Mouse (Mus musculus): ENCODE data around the gene Clnk.

Gene Clnk

DNA sequence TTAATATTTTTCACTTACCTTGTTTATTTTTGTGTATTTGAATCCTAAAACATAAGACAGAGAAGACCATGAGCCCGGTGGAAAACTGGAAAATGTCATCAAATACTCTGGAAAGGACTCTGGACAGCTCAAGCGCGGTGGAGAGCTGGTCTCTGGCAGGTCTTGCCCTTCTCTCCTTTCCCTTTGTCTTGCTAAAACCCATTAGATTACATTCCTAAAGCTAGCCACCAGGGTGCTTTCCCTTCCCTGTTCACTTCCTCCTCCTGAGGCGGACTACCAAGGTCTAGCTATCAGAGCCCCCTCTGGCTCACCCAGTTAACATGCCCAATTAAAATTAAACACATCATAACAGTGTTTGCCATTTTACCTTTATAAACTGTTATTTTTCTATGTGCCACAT lies 123.9 kb downstream of the Clnk start:
- DNase-seq (ENCODE audit: low spot score): no peak

GRCm38 (mm10) chr5:38708940-38709581 lies 167.6 kb downstream of the Clnk start:
- DNase-seq (ENCODE audit: low spot score): peak; percentile 11

DNA sequence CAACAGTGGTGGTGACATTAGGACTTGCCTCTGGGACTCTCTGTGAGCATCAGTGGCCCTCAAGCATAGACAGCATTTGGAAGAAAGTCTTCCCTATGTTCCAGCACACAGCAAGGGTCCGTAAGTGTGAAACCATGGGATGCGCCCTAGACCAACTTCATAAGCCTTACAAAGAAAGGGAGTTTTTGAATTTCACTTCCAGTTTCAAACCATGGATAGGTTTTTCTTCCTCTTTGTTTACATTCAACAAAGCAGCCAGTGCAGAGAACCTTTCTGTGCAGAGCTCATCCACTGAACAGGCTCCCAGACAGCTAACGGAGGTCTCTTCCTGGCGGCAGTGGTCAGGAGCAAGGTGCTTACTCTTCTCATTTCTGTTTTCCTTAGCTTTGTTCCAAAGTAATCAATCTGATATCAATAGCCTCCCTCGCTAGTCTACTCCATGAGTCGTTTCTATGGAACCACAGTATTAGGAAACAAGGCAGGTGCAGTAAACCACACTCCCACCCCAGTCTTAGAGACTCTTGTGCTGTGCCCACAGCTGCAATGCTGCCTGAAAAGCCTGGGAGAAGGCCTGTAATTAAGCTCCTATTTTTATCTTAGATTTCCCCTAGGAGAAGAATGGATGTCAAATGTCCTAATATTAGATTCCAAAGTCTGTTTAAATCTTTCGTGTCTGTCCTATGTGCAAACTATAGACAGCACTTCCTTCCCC lies 169.1 kb downstream of the Clnk start:
- DNase-seq (ENCODE audit: low spot score): no peak

GRCm38 (mm10) chr5:38702941-38703340 lies 173.7 kb downstream of the Clnk start:
- no peak for DNase-seq (ENCODE audit: low spot score)

DNA sequence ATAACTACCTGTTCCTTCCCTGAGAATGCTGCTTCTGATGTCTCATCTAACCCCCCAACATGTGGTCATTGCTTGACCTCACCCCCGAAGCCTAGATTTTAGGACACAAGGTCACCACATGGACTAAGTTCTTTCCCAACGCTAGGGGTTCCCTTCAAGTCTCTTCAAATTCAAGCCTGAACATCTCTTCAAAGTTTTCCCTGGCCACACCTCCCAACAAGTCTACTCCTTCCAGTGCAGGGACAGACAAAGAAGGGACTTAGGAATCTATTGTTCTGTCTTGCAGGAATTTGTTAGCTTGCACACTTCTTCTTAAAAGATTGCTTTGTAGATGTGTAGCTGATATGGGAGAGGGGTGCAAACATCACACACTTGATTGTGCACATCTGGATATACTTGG lies 174.5 kb downstream of the Clnk start:
- no peak for DNase-seq (ENCODE audit: low spot score)

GRCm38 (mm10) chr5:38698466-38698865 lies 178.1 kb downstream of the Clnk start:
- DNase-seq (ENCODE audit: low spot score): no peak

DNA sequence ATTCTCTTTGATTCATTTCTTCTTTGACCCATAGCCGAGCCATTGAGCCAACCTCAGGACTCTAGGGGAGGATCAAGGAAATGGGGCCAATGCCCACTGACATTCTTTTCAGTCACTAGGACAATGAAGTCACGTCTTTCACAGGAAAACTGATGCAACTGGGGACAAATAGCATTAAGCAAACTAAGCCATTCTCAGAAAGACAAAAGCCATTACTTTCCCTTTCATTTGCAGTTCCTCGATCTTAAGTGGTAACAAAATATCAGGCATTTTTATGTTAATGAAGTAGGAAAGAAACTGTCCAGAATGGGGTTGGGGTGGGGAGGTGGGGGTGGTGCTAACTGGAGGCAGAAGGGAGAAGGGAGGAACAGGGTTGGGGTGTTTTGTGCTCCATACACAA lies 178.6 kb downstream of the Clnk start:
- DNase-seq (ENCODE audit: low spot score): no peak

GRCm38 (mm10) chr5:38696616-38697375 lies 179.8 kb downstream of the Clnk start:
- DNase-seq (ENCODE audit: low spot score): no peak

DNA sequence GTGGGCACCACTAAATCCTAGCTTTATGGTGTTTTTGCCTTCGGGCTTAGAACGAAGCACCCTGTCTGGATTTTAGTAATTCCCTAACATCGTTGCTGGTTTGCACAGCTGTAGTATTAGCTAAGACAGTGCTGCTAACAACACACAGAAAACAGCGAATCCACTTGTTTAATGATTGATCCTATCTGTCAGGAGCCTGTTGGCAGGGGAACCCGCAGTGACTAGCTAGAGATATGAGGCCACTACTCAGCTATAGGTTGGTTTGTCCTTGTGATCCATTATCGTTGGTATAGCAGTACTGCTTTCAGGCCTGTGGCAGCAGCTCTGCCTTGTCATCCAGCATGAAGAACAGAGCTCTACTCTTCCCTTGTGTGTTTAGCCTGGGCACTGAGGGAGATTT lies 183.8 kb downstream of the Clnk start:
- no peak for DNase-seq (ENCODE audit: low spot score)

- no peak for DNase-seq (ENCODE audit: low spot score)
Measured at GRCm38 (mm10) chr5:38689186-38689585, 187.4 kb downstream of the Clnk start.

DNA sequence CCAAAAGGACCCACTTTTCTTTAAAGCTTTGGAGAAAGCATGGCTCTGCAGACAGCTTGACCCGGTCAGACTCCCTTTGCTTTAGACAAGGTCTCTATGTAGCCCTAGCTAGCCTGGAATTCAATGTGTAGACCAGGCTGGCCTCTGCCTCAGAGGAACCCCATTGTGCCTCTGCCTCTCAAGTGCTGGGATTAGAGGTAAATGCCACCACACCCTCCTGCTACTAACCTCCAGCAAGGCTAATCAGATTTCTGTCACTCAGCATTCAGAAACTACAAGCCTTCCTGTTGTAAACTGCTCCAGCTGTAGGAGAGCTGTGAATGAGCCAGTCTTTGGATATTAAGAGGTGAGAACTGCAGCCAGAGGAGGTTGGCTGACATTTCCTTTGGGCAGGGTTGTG lies 188.9 kb downstream of the Clnk start:
- no peak for DNase-seq (ENCODE audit: low spot score)

GRCm38 (mm10) chr5:38684164-38684911 lies 192.3 kb downstream of the Clnk start, which contains the start of gene Zfp518b:
Zfp518b (minus strand) TSS chr5:38684826.
- peak; percentile 65 for DNase-seq (ENCODE audit: low spot score)

GRCm38 (mm10) chr5:38658836-38659235 lies 217.8 kb downstream of the Clnk start:
- DNase-seq (ENCODE audit: low spot score): no peak

Measured in layer of hippocampus, adult 11-12 months (tissue).